Mouse (Mus musculus): ENCODE results near the gene Napb. TPM values are rescaled to one million over a fixed set of nuclear protein-coding genes. Genes with fewer than 3 reads are reported as not detected.

Napb gene
- polyA plus RNA-seq (2014; fragmentation: Illumina TruSeq; extraction: RNeasy Lipid Tissue Mini Kit (QIAGEN cat#74804); ENCODE audit: low read depth, low replicate concordance): 6.9 TPM

GRCm38 (mm10) chr2:148732327-148733000 is at the start of gene Napb:
Gene Napb (minus strand): TSS chr2:148732467.

GRCm38 (mm10) chr2:148781709-148782108 is 49.4 kb upstream of the Napb start, which contains the start of gene 8030411F24Rik:
Gene 8030411F24Rik (plus strand): TSS chr2:148782009.

GRCm38 (mm10) chr2:148771397-148771796 is 39.1 kb upstream of the Napb start, which contains the start of gene Cst11:
Gene Cst11 (minus strand): TSS chr2:148771497.

GRCm38 (mm10) chr2:148750058-148750457 is 17.8 kb upstream of the Napb start, which contains the start of gene Cstl1:
Gene Cstl1 (plus strand): TSS chr2:148750358.

GRCm38 (mm10) chr2:148680775-148681291 is 51.4 kb downstream of the Napb start, which contains the start of gene Gzf1:
Gene Gzf1 (plus strand): TSS chr2:148681023.

GRCm38 (mm10) chr2:148672199-148673096 is 59.8 kb downstream of the Napb start, which contains the start of gene Nxt1:
Gene Nxt1 (plus strand): TSS chr2:148672601.

Other genes starting within 250 kb of the Napb start
- 3.7 TPM for gene Nxt1, start 59.9 kb downstream of the Napb start, polyA plus RNA-seq (2014; fragmentation: Illumina TruSeq; extraction: RNeasy Lipid Tissue Mini Kit (QIAGEN cat#74804); ENCODE audit: low read depth, low replicate concordance)
- gene Gzf1, start 51.4 kb downstream of the Napb start, polyA plus RNA-seq (2014; fragmentation: Illumina TruSeq; extraction: RNeasy Lipid Tissue Mini Kit (QIAGEN cat#74804); ENCODE audit: low read depth, low replicate concordance): 28.8 TPM
- not detected for gene Cstl1, start 17.9 kb upstream of the Napb start, polyA plus RNA-seq (2014; fragmentation: Illumina TruSeq; extraction: RNeasy Lipid Tissue Mini Kit (QIAGEN cat#74804); ENCODE audit: low read depth, low replicate concordance)
- gene Cst11, start 39.0 kb upstream of the Napb start, polyA plus RNA-seq (2014; fragmentation: Illumina TruSeq; extraction: RNeasy Lipid Tissue Mini Kit (QIAGEN cat#74804); ENCODE audit: low read depth, low replicate concordance): not detected
- gene 8030411F24Rik, start 49.5 kb upstream of the Napb start, polyA plus RNA-seq (2014; fragmentation: Illumina TruSeq; extraction: RNeasy Lipid Tissue Mini Kit (QIAGEN cat#74804); ENCODE audit: low read depth, low replicate concordance): not detected
- not detected for gene Cst12, start 56.9 kb upstream of the Napb start, polyA plus RNA-seq (2014; fragmentation: Illumina TruSeq; extraction: RNeasy Lipid Tissue Mini Kit (QIAGEN cat#74804); ENCODE audit: low read depth, low replicate concordance)
- gene Cst8, start 66.3 kb upstream of the Napb start, polyA plus RNA-seq (2014; fragmentation: Illumina TruSeq; extraction: RNeasy Lipid Tissue Mini Kit (QIAGEN cat#74804); ENCODE audit: low read depth, low replicate concordance): not detected
- not detected for gene Cst13, start 87.6 kb upstream of the Napb start, polyA plus RNA-seq (2014; fragmentation: Illumina TruSeq; extraction: RNeasy Lipid Tissue Mini Kit (QIAGEN cat#74804); ENCODE audit: low read depth, low replicate concordance)
- not detected for gene Cst9, start 102.7 kb upstream of the Napb start, polyA plus RNA-seq (2014; fragmentation: Illumina TruSeq; extraction: RNeasy Lipid Tissue Mini Kit (QIAGEN cat#74804); ENCODE audit: low read depth, low replicate concordance)
- gene 9230104L09Rik, start 132.6 kb upstream of the Napb start, polyA plus RNA-seq (2014; fragmentation: Illumina TruSeq; extraction: RNeasy Lipid Tissue Mini Kit (QIAGEN cat#74804); ENCODE audit: low read depth, low replicate concordance): 0.82 TPM
- 19.5 TPM for gene Cst3, start 143.2 kb upstream of the Napb start, polyA plus RNA-seq (2014; fragmentation: Illumina TruSeq; extraction: RNeasy Lipid Tissue Mini Kit (QIAGEN cat#74804); ENCODE audit: low read depth, low replicate concordance)

Measured in sigmoid colon, adult 10 weeks (tissue).